Mouse (Mus musculus) C2C12 (cell line): Measurements from ENCODE around the gene Dvl2.

Source experiments
- CTCF ChIP-seq: IDR thresholded peaks from one replicate; pipeline ENCODE4 v1.5.1; 2011; ENCODE audit not compliant: control insufficient read depth, insufficient read depth, insufficient read length
- MAX ChIP-seq: IDR thresholded peaks from one replicate; pipeline ENCODE4 v1.6.1; 2011; ENCODE audit warnings: mild to moderate bottlenecking, control low read depth
- MYOD1 ChIP-seq: IDR thresholded peaks from one replicate; pipeline ENCODE4 v1.6.1; 2011; ENCODE audit warnings: low read depth; ENCODE audit not compliant: control insufficient read depth, insufficient read length
- MYOG ChIP-seq: IDR thresholded peaks from one replicate; pipeline ENCODE4 v1.6.1; 2011; ENCODE audit not compliant: control insufficient read depth, insufficient read length; ENCODE audit errors: extremely low read depth
- USF1 ChIP-seq: IDR thresholded peaks from one replicate; pipeline ENCODE4 v1.6.1; 2011; ENCODE audit warnings: low read depth, mild to moderate bottlenecking, control low read depth, moderate library complexity

DNA sequence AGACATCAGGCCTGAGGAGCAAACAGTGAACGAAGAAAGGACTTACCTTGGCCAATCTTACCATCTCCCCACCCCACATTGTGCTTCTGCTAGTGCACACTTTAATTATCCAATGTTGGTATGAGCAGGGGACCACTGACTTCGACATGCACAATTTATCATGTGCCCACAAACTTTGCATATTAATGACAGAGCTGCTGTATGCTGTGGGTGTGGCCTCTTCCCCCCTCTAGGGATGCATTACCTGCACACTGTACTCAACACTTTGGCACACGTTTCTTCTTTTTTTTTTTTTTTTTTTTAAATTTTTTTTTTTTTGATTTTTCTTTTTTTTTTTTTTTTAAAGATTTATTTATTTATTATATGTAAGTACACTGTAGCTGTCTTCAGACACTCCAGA, 29.6 kb upstream of the Dvl2 start:
- TF ChIP-seq CTCF (no peak), USF1 (no peak), MAX (no peak), MYOG (no peak), MYOD1 (no peak)
